Mouse (Mus musculus) mouse embryonic stem cell (cell line): Measurements from ENCODE around the gene Ppp3ca.

Source experiments
- in situ Hi-C, 2 experiments: fragments of 300-500 bp; cut with MboI; formaldehyde crosslinking; loops; 1 replicate in 1 of 2; 3 replicates in 1 of 2; pipeline ENCODE4 v1.14.3; 2019 to 2020; ENCODE audit warnings: low sequenced_read_pairs in 2 of 2, low pct_unique_long_range_greater_than_20kb in 1 of 2, mixed read lengths in 1 of 2; ENCODE audit not compliant: unreplicated experiment in 1 of 2

Ppp3ca gene

DNA sequence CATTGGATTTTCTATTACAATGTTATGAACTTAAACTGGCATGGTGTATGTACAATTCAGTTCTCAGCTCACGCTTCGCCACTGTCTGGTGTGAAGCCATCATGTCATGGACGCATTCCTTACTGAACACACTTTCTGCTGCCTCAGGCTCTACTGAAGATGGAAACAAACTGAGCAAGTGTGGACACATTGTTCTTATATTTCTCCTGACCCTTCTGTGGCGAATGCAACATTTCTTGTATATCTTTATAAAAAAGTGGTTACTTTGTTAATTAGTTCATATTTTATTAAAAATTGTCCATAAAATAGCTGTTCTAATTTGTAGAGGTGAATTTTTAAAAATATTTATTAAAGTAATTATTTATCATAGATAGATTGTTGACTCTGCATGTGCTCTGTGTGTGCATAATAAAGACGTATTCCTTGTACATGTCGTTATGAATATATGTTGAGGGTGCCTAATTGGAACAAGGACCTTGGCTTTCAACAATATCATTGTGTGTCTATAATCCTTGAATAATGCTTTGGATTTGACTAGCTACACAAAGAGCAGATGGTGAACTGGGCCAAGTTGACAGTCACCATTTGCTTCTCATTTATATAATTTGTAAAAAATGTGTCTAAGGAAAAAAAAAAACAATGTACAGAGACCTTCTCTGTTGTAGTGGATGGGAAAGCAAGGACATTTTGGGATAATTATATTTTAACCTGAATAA lies 79.0 kb downstream of the Ppp3ca start:
- in situ Hi-C loops, result no loop called here

DNA sequence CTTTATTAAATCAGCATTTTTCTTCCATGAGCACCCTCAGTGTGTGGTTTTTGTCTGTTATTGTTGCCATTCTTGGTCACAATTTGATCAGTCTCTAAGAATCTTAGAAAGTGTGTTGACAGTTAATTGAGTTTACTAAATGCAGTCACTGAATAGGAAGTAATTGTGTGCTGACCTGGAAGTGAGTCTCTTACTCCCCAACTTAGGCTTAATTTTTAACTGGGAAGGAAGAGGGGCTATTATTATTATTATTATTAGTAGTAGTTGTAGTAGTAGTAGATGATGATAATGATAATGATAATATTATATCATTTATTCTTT lies 79.5 kb downstream of the Ppp3ca start:
- in situ Hi-C loops, result no loop called here

DNA sequence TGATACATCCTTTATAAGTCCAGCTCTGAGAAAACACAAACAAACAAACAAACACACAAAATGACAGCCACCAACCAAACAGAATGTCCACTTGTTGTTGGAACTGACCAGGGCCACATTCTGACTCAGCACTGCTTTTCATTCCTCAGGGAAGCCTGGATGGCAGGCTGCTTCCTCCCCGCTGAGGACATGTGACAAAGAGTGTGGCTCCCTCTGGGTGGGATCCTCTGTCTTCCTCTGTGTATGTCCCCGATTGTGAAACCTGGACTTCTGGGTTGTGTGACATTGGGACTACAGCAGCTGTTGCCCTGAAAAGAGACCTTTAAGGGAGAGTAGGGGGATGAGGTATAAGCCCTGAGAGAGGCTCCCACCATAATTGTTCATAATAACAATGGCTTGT lies 80.0 kb downstream of the Ppp3ca start:
- in situ Hi-C loops, result no loop called here

GRCm38 (mm10) chr3:136752126-136752716 lies 82.3 kb downstream of the Ppp3ca start:
- in situ Hi-C loops, result no loop called here

GRCm38 (mm10) chr3:136756137-136756536 lies 86.2 kb downstream of the Ppp3ca start:
- in situ Hi-C loops, result no loop called here

GRCm38 (mm10) chr3:136759446-136759845 lies 89.5 kb downstream of the Ppp3ca start:
- in situ Hi-C loops, result no loop called here

GRCm38 (mm10) chr3:136761292-136761978 lies 91.5 kb downstream of the Ppp3ca start:
- in situ Hi-C loops, result no loop called here

DNA sequence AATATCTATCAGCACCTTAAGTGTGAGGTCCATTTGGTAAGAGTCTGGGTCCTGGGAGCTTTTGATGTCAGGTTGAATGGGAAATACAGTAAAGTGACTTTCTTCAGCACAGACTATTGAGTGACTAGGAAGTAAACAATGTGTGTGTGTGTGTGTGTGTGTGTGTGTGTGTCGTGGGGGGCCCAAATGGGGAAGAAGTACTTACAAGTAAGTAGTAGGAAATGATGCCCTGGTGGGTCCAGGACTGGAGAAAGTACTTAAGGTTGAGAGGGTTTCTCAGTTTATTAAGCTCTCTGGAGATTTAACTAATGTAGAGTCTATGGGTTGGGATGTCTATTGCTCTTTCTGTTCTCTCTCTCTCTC lies 92.0 kb downstream of the Ppp3ca start:
- in situ Hi-C loops, result no loop called here

GRCm38 (mm10) chr3:136763717-136764270 lies 93.9 kb downstream of the Ppp3ca start:
- in situ Hi-C loops, result no loop called here

GRCm38 (mm10) chr3:136765569-136765968 lies 95.6 kb downstream of the Ppp3ca start:
- in situ Hi-C loops, result no loop called here

- in situ Hi-C loops, result no loop called here
These were observed 99.0 kb downstream of the Ppp3ca start for GRCm38 (mm10) chr3:136768775-136769485.

- in situ Hi-C loops, result no loop called here
These were observed 99.6 kb downstream of the Ppp3ca start for GRCm38 (mm10) chr3:136769486-136769882.

GRCm38 (mm10) chr3:136771700-136772099 lies 101.8 kb downstream of the Ppp3ca start:
- in situ Hi-C loops, result no loop called here

GRCm38 (mm10) chr3:136773217-136773616 lies 103.3 kb downstream of the Ppp3ca start:
- in situ Hi-C loops, result no loop called here

GRCm38 (mm10) chr3:136774196-136774595 lies 104.3 kb downstream of the Ppp3ca start:
- in situ Hi-C loops, result no loop called here

- in situ Hi-C loops, result no loop called here
These were observed 106.6 kb downstream of the Ppp3ca start for GRCm38 (mm10) chr3:136776525-136776924.

- in situ Hi-C loops, result no loop called here
These were observed 107.5 kb downstream of the Ppp3ca start for GRCm38 (mm10) chr3:136777380-136777779.

DNA sequence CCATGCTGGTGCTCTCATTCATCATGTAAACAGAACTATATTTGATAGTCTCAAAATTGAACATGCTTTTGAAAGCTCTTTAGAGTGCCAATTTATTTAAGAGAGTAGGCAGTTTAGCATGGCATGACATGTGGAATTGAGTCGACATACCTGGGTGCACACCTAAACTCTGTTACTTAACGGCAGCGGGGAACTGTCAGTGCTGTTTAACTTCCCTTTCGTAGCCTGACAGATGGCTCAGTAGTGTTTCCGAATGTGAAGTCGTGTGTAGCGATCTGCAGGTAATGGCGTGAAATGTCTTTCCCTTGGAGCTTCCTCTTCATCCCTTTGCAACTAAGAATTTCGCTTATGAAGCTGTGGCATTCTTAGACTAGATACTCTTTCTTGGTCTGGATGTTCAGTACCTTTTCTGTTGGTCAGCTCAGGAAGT lies 107.9 kb downstream of the Ppp3ca start:
- in situ Hi-C loops, result no loop called here

- in situ Hi-C loops, result no loop called here
These were observed 110.4 kb downstream of the Ppp3ca start for GRCm38 (mm10) chr3:136780321-136780720.
